Mouse (Mus musculus): Measurements from ENCODE around the gene Nup188. TPM values are rescaled to one million over a fixed set of nuclear protein-coding genes. Genes with fewer than 3 reads are reported as not detected.
A peak's percentile ranks its signal among the peaks of the same experiment; 100 is the strongest.

The Nup188 gene
- polyA plus RNA-seq, 1 experiment from 2014 or later, result 42.1 TPM

- Histone ChIP-seq H3K4me3 (replicated peaks) (peak within 1 kb of the TSS; percentile 61), H3K36me3 (peaks cover 21% of the 10 kb centered on the region), H3K9me3 (replicated peaks) (no peaks in the 10 kb centered on the region), H3K4me1 (peaks cover 22% of the 10 kb centered on the region), H3K27ac (peak within 1 kb of the TSS; percentile 78), H3K27me3 (no peaks in the 10 kb centered on the region), H3K4me2 (peak within 1 kb of the TSS; percentile 82), H3K9ac (peak within 1 kb of the TSS; percentile 73)
- peak; percentile 99 for ATAC-seq (replicated peaks; ENCODE audit: low FRiP score)
- WGBS, result under 1% methylated on average over 54 of the region's 54 CpGs
These were observed 77.8 kb downstream of the Nup188 start, which contains the start of gene Miga2 for GRCm38 (mm10) chr2:30363773-30364650. TSS of gene Miga2 (plus strand) at chr2:30364233.

GRCm38 (mm10) chr2:30365281-30366069 lies 79.3 kb downstream of the Nup188 start:
- Histone ChIP-seq H3K9me3 (replicated peaks) (no peaks in the 10 kb centered on the region), H3K9ac (peak overlapping the region; percentile 73), H3K4me1 (peaks cover 19% of the 10 kb centered on the region), H3K36me3 (peaks cover 36% of the 10 kb centered on the region), H3K4me2 (peak overlapping the region; percentile 82), H3K27me3 (no peaks in the 10 kb centered on the region), H3K4me3 (replicated peaks) (peak overlapping the region; percentile 61), H3K27ac (no peak overlapping the region)
- ATAC-seq (replicated peaks; ENCODE audit: low FRiP score), result no peak
- WGBS, result 87% methylated on average over 2 of the region's 2 CpGs

GRCm38 (mm10) chr2:30366203-30366602 lies 80.0 kb downstream of the Nup188 start:
- Histone ChIP-seq H3K36me3 (peaks cover 43% of the 10 kb centered on the region), H3K4me1 (peaks cover 19% of the 10 kb centered on the region), H3K27me3 (no peaks in the 10 kb centered on the region), H3K9me3 (replicated peaks) (no peaks in the 10 kb centered on the region), H3K4me3 (replicated peaks) (no peak overlapping the region), H3K9ac (0 out of 2 replicates have a peak overlapping the region, but pooled peaks have one; percentile 73), H3K4me2 (no peak overlapping the region), H3K27ac (no peak overlapping the region)
- 71% methylated on average over 5 of the region's 5 CpGs for WGBS
- ATAC-seq (replicated peaks; ENCODE audit: low FRiP score), result no peak

GRCm38 (mm10) chr2:30371544-30371943 lies 85.3 kb downstream of the Nup188 start:
- Histone ChIP-seq H3K9me3 (replicated peaks) (no peaks in the 10 kb centered on the region), H3K9ac (no peak overlapping the region), H3K36me3 (peaks cover 93% of the 10 kb centered on the region), H3K4me1 (no peaks in the 10 kb centered on the region), H3K4me3 (replicated peaks) (no peak overlapping the region), H3K27ac (no peak overlapping the region), H3K4me2 (no peak overlapping the region), H3K27me3 (no peaks in the 10 kb centered on the region)
- WGBS, result 96% methylated on average over 8 of the region's 8 CpGs
- ATAC-seq (replicated peaks; ENCODE audit: low FRiP score), result no peak

GRCm38 (mm10) chr2:30372726-30373125 lies 86.5 kb downstream of the Nup188 start:
- H3K9ac ChIP-seq, result no peak overlapping the region
- no peaks in the 10 kb centered on the region for H3K4me1 ChIP-seq
- WGBS, result 90% methylated on average over 5 of the region's 5 CpGs
- peaks cover 96% of the 10 kb centered on the region for H3K36me3 ChIP-seq
- H3K4me3 ChIP-seq (replicated peaks), result no peak overlapping the region
- ATAC-seq (replicated peaks; ENCODE audit: low FRiP score), result no peak
- H3K27me3 ChIP-seq, result no peaks in the 10 kb centered on the region
- no peak overlapping the region for H3K27ac ChIP-seq
- H3K9me3 ChIP-seq (replicated peaks), result no peaks in the 10 kb centered on the region
- H3K4me2 ChIP-seq, result no peak overlapping the region

GRCm38 (mm10) chr2:30375893-30376292 lies 89.7 kb downstream of the Nup188 start:
- H3K4me2 ChIP-seq, result no peak overlapping the region
- no peaks in the 10 kb centered on the region for H3K4me1 ChIP-seq
- WGBS, result 94% methylated on average over 10 of the region's 10 CpGs
- H3K27me3 ChIP-seq, result no peaks in the 10 kb centered on the region
- no peaks in the 10 kb centered on the region for H3K9me3 ChIP-seq (replicated peaks)
- no peak for ATAC-seq (replicated peaks; ENCODE audit: low FRiP score)
- H3K4me3 ChIP-seq (replicated peaks), result no peak overlapping the region
- no peak overlapping the region for H3K9ac ChIP-seq
- peaks cover 94% of the 10 kb centered on the region for H3K36me3 ChIP-seq
- no peak overlapping the region for H3K27ac ChIP-seq

GRCm38 (mm10) chr2:30377721-30378120 lies 91.5 kb downstream of the Nup188 start:
- Histone ChIP-seq H3K4me2 (no peak overlapping the region), H3K9ac (no peak overlapping the region), H3K36me3 (peaks cover 94% of the 10 kb centered on the region), H3K27ac (no peak overlapping the region), H3K9me3 (replicated peaks) (no peaks in the 10 kb centered on the region), H3K27me3 (no peaks in the 10 kb centered on the region), H3K4me1 (no peaks in the 10 kb centered on the region), H3K4me3 (replicated peaks) (no peak overlapping the region)
- WGBS, result 87% methylated on average over 5 of the region's 5 CpGs
- no peak for ATAC-seq (replicated peaks; ENCODE audit: low FRiP score)

GRCm38 (mm10) chr2:30379307-30379706 lies 93.1 kb downstream of the Nup188 start:
- H3K4me1 ChIP-seq, result no peaks in the 10 kb centered on the region
- no peak overlapping the region for H3K4me3 ChIP-seq (replicated peaks)
- peaks cover 95% of the 10 kb centered on the region for H3K36me3 ChIP-seq
- H3K9ac ChIP-seq, result no peak overlapping the region
- ATAC-seq (replicated peaks; ENCODE audit: low FRiP score), result no peak
- 81% methylated on average over 7 of the region's 7 CpGs for WGBS
- H3K4me2 ChIP-seq, result no peak overlapping the region
- no peak overlapping the region for H3K27ac ChIP-seq
- no peaks in the 10 kb centered on the region for H3K27me3 ChIP-seq
- H3K9me3 ChIP-seq (replicated peaks), result no peaks in the 10 kb centered on the region

- no peaks in the 10 kb centered on the region for H3K9me3 ChIP-seq (replicated peaks)
- H3K4me3 ChIP-seq (replicated peaks), result no peak overlapping the region
- H3K4me1 ChIP-seq, result no peaks in the 10 kb centered on the region
- WGBS, result 88% methylated on average over 10 of the region's 10 CpGs
- peaks cover 98% of the 10 kb centered on the region for H3K36me3 ChIP-seq
- no peak overlapping the region for H3K27ac ChIP-seq
- H3K4me2 ChIP-seq, result no peak overlapping the region
- H3K27me3 ChIP-seq, result no peaks in the 10 kb centered on the region
- no peak overlapping the region for H3K9ac ChIP-seq
- ATAC-seq (replicated peaks; ENCODE audit: low FRiP score), result no peak
These were observed 94.6 kb downstream of the Nup188 start for GRCm38 (mm10) chr2:30380564-30381376.

GRCm38 (mm10) chr2:30381377-30381725 lies 95.2 kb downstream of the Nup188 start:
- Histone ChIP-seq H3K27ac (no peak overlapping the region), H3K4me2 (no peak overlapping the region), H3K36me3 (peaks cover 94% of the 10 kb centered on the region), H3K27me3 (no peaks in the 10 kb centered on the region), H3K4me1 (no peaks in the 10 kb centered on the region), H3K9me3 (replicated peaks) (no peaks in the 10 kb centered on the region), H3K9ac (no peak overlapping the region), H3K4me3 (replicated peaks) (no peak overlapping the region)
- no peak for ATAC-seq (replicated peaks; ENCODE audit: low FRiP score)
- WGBS, result 82% methylated on average over 4 of the region's 4 CpGs

- H3K4me3 ChIP-seq (replicated peaks), result no peak overlapping the region
- H3K4me1 ChIP-seq, result no peaks in the 10 kb centered on the region
- H3K27ac ChIP-seq, result no peak overlapping the region
- H3K9me3 ChIP-seq (replicated peaks), result no peaks in the 10 kb centered on the region
- 76% methylated on average over 5 of the region's 5 CpGs for WGBS
- no peaks in the 10 kb centered on the region for H3K27me3 ChIP-seq
- ATAC-seq (replicated peaks; ENCODE audit: low FRiP score), result no peak
- peaks cover 60% of the 10 kb centered on the region for H3K36me3 ChIP-seq
- H3K4me2 ChIP-seq, result no peak overlapping the region
- H3K9ac ChIP-seq, result no peak overlapping the region
These were observed 98.6 kb downstream of the Nup188 start for GRCm38 (mm10) chr2:30384814-30385213.

Measured in kidney, embryonic 15.5 days (tissue).